Mouse (Mus musculus): ENCODE measurements around the gene Tmem184a. TPM values are rescaled to one million over a fixed set of nuclear protein-coding genes. Genes with fewer than 3 reads are reported as not detected.

The Tmem184a gene
- polyA plus RNA-seq, 1 experiment from 2014 or later = 1.7 TPM

GRCm38 (mm10) chr5:139809397-139809796, 10.3 kb downstream of the Tmem184a start:
- Histone ChIP-seq H3K27ac (ENCODE audit: low read length) (peak overlapping the region; percentile 23; the same call in 1 of the 2 replicates), H3K4me3 (ENCODE audit: low read depth, low read length) (no peak overlapping the region), H3K4me2 (ENCODE audit: low read depth, low read length) (no peak overlapping the region), H3K9ac (ENCODE audit: low read depth, low read length) (no peak overlapping the region), H3K36me3 (ENCODE audit: control insufficient read depth, insufficient read depth) (no peaks in the 10 kb centered on the region), H3K4me1 (ENCODE audit: control insufficient read depth, low read depth, low read length) (peaks cover 56% of the 10 kb centered on the region), H3K27me3 (ENCODE audit: control insufficient read depth, insufficient read depth, low read depth, low read length) (peaks cover 3% of the 10 kb centered on the region), H3K9me3 (replicated peaks; ENCODE audit: control insufficient read depth, low read length) (no peaks in the 10 kb centered on the region; the same call in 1 of the 2 replicates)
- ATAC-seq (ENCODE audit: low read depth) = no peak
- 36% methylated on average over 4 of the region's 4 CpGs for WGBS (ENCODE audit: insufficient replicate concordance)

GRCm38 (mm10) chr5:139805924-139806323, 13.8 kb downstream of the Tmem184a start:
- Histone ChIP-seq H3K4me3 (ENCODE audit: low read depth, low read length) (no peak overlapping the region), H3K27me3 (ENCODE audit: control insufficient read depth, insufficient read depth, low read depth, low read length) (no peaks in the 10 kb centered on the region), H3K9me3 (replicated peaks; ENCODE audit: control insufficient read depth, low read length) (no peaks in the 10 kb centered on the region; the same call in 1 of the 2 replicates), H3K27ac (ENCODE audit: low read length) (peak overlapping the region; percentile 99), H3K4me1 (ENCODE audit: control insufficient read depth, low read depth, low read length) (peaks cover 57% of the 10 kb centered on the region), H3K9ac (ENCODE audit: low read depth, low read length) (peak overlapping the region; percentile 75), H3K36me3 (ENCODE audit: control insufficient read depth, insufficient read depth) (peaks cover 20% of the 10 kb centered on the region), H3K4me2 (ENCODE audit: low read depth, low read length) (peak overlapping the region; percentile 61)
- 75% methylated on average over 8 of the region's 8 CpGs for WGBS (ENCODE audit: insufficient replicate concordance)
- peak; percentile 20 for ATAC-seq (ENCODE audit: low read depth)

DNA sequence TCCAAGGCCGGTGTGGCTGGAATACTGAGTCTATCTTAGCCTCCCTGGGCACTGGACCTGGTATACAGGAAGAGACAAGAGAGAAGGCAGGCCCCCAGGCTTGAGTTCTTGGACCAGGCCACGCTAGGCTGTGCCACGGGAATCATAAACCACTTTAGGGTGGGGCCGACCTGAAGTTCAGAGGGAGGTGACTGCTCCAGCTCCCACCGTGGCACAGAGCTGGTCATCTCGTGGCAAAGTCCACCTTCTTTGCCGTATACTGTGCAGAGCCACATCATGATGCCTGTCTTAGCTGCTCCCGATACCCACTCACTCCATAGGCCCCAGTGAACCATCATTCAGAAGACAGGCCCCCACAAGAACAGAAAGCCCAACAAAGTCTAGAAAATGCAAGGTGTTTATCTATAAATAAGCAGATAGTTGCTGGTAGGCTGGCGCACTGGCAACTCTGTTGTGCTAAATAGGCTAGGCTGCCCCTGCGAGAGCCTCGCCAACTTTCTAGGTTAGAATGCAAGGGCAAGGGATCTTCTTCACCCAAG, 15.1 kb downstream of the Tmem184a start:
- peak; percentile 25 for ATAC-seq (ENCODE audit: low read depth)
- Histone ChIP-seq H3K9ac (ENCODE audit: low read depth, low read length) (peak overlapping the region; percentile 75), H3K27me3 (ENCODE audit: control insufficient read depth, insufficient read depth, low read depth, low read length) (no peaks in the 10 kb centered on the region), H3K9me3 (replicated peaks; ENCODE audit: control insufficient read depth, low read length) (no peaks in the 10 kb centered on the region; the same call in 1 of the 2 replicates), H3K4me1 (ENCODE audit: control insufficient read depth, low read depth, low read length) (peaks cover 57% of the 10 kb centered on the region), H3K36me3 (ENCODE audit: control insufficient read depth, insufficient read depth) (peaks cover 33% of the 10 kb centered on the region), H3K27ac (ENCODE audit: low read length) (peak overlapping the region; percentile 99), H3K4me3 (ENCODE audit: low read depth, low read length) (peak overlapping the region; percentile 33), H3K4me2 (ENCODE audit: low read depth, low read length) (peak overlapping the region; percentile 61)
- 23% methylated on average over 11 of the region's 11 CpGs for WGBS (ENCODE audit: insufficient replicate concordance)

GRCm38 (mm10) chr5:139804107-139804551, 15.6 kb downstream of the Tmem184a start:
- Histone ChIP-seq H3K4me1 (ENCODE audit: control insufficient read depth, low read depth, low read length) (peaks cover 52% of the 10 kb centered on the region), H3K9me3 (replicated peaks; ENCODE audit: control insufficient read depth, low read length) (no peaks in the 10 kb centered on the region; the same call in 1 of the 2 replicates), H3K36me3 (ENCODE audit: control insufficient read depth, insufficient read depth) (peaks cover 38% of the 10 kb centered on the region), H3K27me3 (ENCODE audit: control insufficient read depth, insufficient read depth, low read depth, low read length) (no peaks in the 10 kb centered on the region), H3K27ac (ENCODE audit: low read length) (peak overlapping the region; percentile 99), H3K9ac (ENCODE audit: low read depth, low read length) (peak overlapping the region; percentile 75), H3K4me3 (ENCODE audit: low read depth, low read length) (peak overlapping the region; percentile 37), H3K4me2 (ENCODE audit: low read depth, low read length) (peak overlapping the region; percentile 61)
- peak; percentile 94 for ATAC-seq (ENCODE audit: low read depth)
- under 1% methylated on average over 6 of the region's 6 CpGs for WGBS (ENCODE audit: insufficient replicate concordance)

- peaks cover 52% of the 10 kb centered on the region for H3K4me1 ChIP-seq (ENCODE audit: control insufficient read depth, low read depth, low read length)
- 6% methylated on average over 12 of the region's 12 CpGs for WGBS (ENCODE audit: insufficient replicate concordance)
- no peaks in the 10 kb centered on the region for H3K27me3 ChIP-seq (ENCODE audit: control insufficient read depth, insufficient read depth, low read depth, low read length)
- peaks cover 43% of the 10 kb centered on the region for H3K36me3 ChIP-seq (ENCODE audit: control insufficient read depth, insufficient read depth)
- no peaks in the 10 kb centered on the region; the same call in 1 of the 2 replicates for H3K9me3 ChIP-seq (replicated peaks; ENCODE audit: control insufficient read depth, low read length)
- peak overlapping the region; percentile 61 for H3K4me2 ChIP-seq (ENCODE audit: low read depth, low read length)
- peak overlapping the region; percentile 67 for H3K9ac ChIP-seq (ENCODE audit: low read depth, low read length)
- peak overlapping the region; percentile 37 for H3K4me3 ChIP-seq (ENCODE audit: low read depth, low read length)
- ATAC-seq (ENCODE audit: low read depth) = peak; percentile 55
- peak overlapping the region; percentile 99 for H3K27ac ChIP-seq (ENCODE audit: low read length)
Observed at GRCm38 (mm10) chr5:139803601-139804102, 16.1 kb downstream of the Tmem184a start.

DNA sequence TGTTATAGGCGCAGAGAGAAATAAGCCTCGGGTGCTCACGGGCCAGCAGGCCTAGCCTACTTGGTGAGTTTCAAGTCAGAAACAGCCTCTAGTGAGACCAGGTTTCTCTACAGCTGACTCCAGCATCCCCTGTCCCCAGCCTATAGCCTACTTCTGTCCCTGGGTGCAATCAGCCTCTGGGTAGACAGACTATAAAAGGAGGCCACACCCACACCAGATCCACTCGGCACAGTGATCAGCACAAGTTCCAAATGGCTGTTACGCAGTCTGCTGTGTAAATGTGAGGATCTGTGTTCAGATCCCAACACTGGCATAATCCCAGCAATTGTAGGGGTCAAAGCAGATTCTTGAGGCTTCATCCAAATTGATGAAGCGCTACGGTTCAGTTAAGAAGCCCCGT, 16.6 kb downstream of the Tmem184a start:
- Histone ChIP-seq H3K36me3 (ENCODE audit: control insufficient read depth, insufficient read depth) (peaks cover 46% of the 10 kb centered on the region), H3K9ac (ENCODE audit: low read depth, low read length) (peak overlapping the region; percentile 67), H3K4me3 (ENCODE audit: low read depth, low read length) (peak overlapping the region; percentile 37), H3K27ac (ENCODE audit: low read length) (peak overlapping the region; percentile 99), H3K9me3 (replicated peaks; ENCODE audit: control insufficient read depth, low read length) (no peaks in the 10 kb centered on the region; the same call in 1 of the 2 replicates), H3K27me3 (ENCODE audit: control insufficient read depth, insufficient read depth, low read depth, low read length) (no peaks in the 10 kb centered on the region), H3K4me1 (ENCODE audit: control insufficient read depth, low read depth, low read length) (peaks cover 55% of the 10 kb centered on the region), H3K4me2 (ENCODE audit: low read depth, low read length) (peak overlapping the region; percentile 61)
- 57% methylated on average over 8 of the region's 8 CpGs for WGBS (ENCODE audit: insufficient replicate concordance)
- peak; percentile 26 for ATAC-seq (ENCODE audit: low read depth)

- WGBS (ENCODE audit: insufficient replicate concordance) = 87% methylated on average over 10 of the region's 10 CpGs
- no peak overlapping the region for H3K4me3 ChIP-seq (ENCODE audit: low read depth, low read length)
- H3K4me2 ChIP-seq (ENCODE audit: low read depth, low read length) = no peak overlapping the region
- H3K4me1 ChIP-seq (ENCODE audit: control insufficient read depth, low read depth, low read length) = peaks cover 62% of the 10 kb centered on the region
- no peak overlapping the region for H3K9ac ChIP-seq (ENCODE audit: low read depth, low read length)
- H3K36me3 ChIP-seq (ENCODE audit: control insufficient read depth, insufficient read depth) = peaks cover 46% of the 10 kb centered on the region
- peak overlapping the region; percentile 99 for H3K27ac ChIP-seq (ENCODE audit: low read length)
- H3K9me3 ChIP-seq (replicated peaks; ENCODE audit: control insufficient read depth, low read length) = no peaks in the 10 kb centered on the region; the same call in 1 of the 2 replicates
- no peaks in the 10 kb centered on the region for H3K27me3 ChIP-seq (ENCODE audit: control insufficient read depth, insufficient read depth, low read depth, low read length)
- ATAC-seq (ENCODE audit: low read depth) = no peak
Observed at GRCm38 (mm10) chr5:139801880-139802279, 17.8 kb downstream of the Tmem184a start.

GRCm38 (mm10) chr5:139801231-139801630, 18.5 kb downstream of the Tmem184a start:
- no peak overlapping the region for H3K4me3 ChIP-seq (ENCODE audit: low read depth, low read length)
- H3K4me2 ChIP-seq (ENCODE audit: low read depth, low read length) = no peak overlapping the region
- H3K27ac ChIP-seq (ENCODE audit: low read length) = peak overlapping the region; percentile 42; the same call in 1 of the 2 replicates
- 90% methylated on average over 8 of the region's 8 CpGs for WGBS (ENCODE audit: insufficient replicate concordance)
- H3K9me3 ChIP-seq (replicated peaks; ENCODE audit: control insufficient read depth, low read length) = no peaks in the 10 kb centered on the region
- H3K27me3 ChIP-seq (ENCODE audit: control insufficient read depth, insufficient read depth, low read depth, low read length) = no peaks in the 10 kb centered on the region
- peaks cover 48% of the 10 kb centered on the region for H3K36me3 ChIP-seq (ENCODE audit: control insufficient read depth, insufficient read depth)
- peaks cover 61% of the 10 kb centered on the region for H3K4me1 ChIP-seq (ENCODE audit: control insufficient read depth, low read depth, low read length)
- H3K9ac ChIP-seq (ENCODE audit: low read depth, low read length) = no peak overlapping the region
- ATAC-seq (ENCODE audit: low read depth) = no peak
